Mouse (Mus musculus): Measurements from ENCODE around the gene Tgtp2. TPM values are rescaled to one million over a fixed set of nuclear protein-coding genes. Genes with fewer than 3 reads are reported as not detected.
"Not testable (repeated sequence)": the region's sequence is repeated elsewhere in the genome, so short reads cannot be mapped to it uniquely, and the experiment has no call there.

The Tgtp2 gene
- polyA plus RNA-seq (2014; fragmentation: Nextera tagmentation; extraction: Ambion mirVana): not detected in 2 replicates

DNA sequence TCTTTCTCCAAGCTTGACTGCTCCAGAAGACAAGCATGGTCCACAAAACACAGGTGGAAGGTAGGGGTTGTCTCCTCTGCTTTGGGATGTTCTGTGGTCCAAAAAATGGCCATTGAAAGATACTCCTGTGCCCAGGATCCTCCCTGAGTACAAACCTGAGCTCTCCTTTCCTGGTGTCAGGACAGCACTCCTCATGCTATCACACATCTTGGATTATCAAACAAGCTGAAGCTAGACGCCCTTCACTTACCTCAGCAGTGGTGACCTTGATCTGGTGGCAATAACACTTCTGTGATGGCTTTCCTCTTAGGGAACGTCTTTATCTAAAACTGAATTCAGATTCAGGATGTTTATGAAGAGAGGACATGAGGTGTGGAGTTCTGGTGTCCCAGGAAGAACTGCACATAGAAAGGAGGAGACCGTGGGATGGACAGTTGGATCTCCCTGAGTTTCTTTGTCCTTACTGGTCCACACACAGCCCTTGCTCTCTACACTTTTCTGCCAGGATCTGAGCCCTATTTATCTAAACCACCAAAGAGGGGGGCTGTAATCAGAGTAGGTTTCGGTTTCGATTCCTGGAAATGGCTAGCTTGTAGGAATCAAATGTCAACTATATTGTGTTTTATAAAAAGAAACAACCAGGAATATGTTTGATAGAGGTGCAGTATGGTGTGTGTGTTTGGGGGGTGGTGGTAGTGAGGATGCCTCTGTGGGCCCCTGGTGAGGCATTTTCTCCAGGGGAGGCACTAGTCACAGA lies at the start of gene Tgtp2:
Gene Tgtp2, minus strand, starts transcription at position 494 of the 757 bp plus-strand sequence.
- not testable (repeated sequence) for H3K9me3 ChIP-seq (replicated peaks; ENCODE audit: control insufficient read depth, low read length); H3K4me3 ChIP-seq (ENCODE audit: low read depth, low read length); H3K4me2 ChIP-seq (ENCODE audit: low read depth, low read length); H3K9ac ChIP-seq (replicated peaks; ENCODE audit: low read length); H3K4me1 ChIP-seq (ENCODE audit: control insufficient read depth, insufficient read depth, low read length); H3K27me3 ChIP-seq (ENCODE audit: control insufficient read depth, insufficient read depth, low read length); ATAC-seq (replicated peaks; ENCODE audit: insufficient number of reproducible peaks, low FRiP score, low TSS enrichment, low read depth); DNase-seq (ENCODE audit: low spot score); H3K36me3 ChIP-seq (replicated peaks; ENCODE audit: control insufficient read depth, insufficient read depth, low read depth, low read length); H3K27ac ChIP-seq (replicated peaks; ENCODE audit: low read depth, low read length)
- 82% methylated on average over 5 of the region's 5 CpGs for WGBS

DNA sequence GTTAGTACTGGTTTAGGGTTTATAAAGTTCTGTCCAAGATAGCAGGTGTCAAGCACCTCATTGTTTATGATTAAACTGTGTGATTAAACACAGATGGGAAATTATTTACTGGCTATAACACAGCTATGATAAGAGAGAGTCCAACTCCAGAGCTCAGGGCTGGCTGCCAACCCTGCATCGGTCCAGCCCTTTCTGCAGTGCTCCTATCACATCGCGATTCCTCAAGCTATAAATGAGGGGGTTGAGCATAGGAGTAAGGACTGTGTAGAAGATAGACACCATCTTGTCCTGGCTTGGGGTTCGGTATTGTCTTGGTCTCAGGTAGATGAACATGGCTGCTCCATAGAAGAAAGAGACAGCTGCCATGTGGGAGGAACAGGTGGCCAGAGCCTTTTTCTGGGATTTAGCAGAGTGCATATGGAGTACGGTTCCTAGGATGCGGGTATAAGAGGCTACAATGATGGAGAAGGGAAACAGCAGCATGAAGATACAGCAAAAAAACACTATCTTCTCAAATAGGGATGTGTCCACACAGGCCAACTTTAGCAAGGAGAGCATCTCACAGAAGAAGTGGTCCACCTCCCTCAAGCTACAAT lies 48.7 kb upstream of the Tgtp2 start:
- ATAC-seq (replicated peaks; ENCODE audit: insufficient number of reproducible peaks, low FRiP score, low TSS enrichment, low read depth) (no peak), DNase-seq (ENCODE audit: low spot score) (no peak)
- no peaks in the 10 kb centered on the region for H3K27me3 ChIP-seq (ENCODE audit: control insufficient read depth, insufficient read depth, low read length)
- no peaks in the 10 kb centered on the region for H3K9me3 ChIP-seq (replicated peaks; ENCODE audit: control insufficient read depth, low read length)
- H3K4me3 ChIP-seq (ENCODE audit: low read depth, low read length): no peak overlapping the region
- no peak overlapping the region for H3K27ac ChIP-seq (replicated peaks; ENCODE audit: low read depth, low read length)
- no peak overlapping the region for H3K9ac ChIP-seq (replicated peaks; ENCODE audit: low read length)
- H3K4me2 ChIP-seq (ENCODE audit: low read depth, low read length): no peak overlapping the region
- H3K36me3 ChIP-seq (replicated peaks; ENCODE audit: control insufficient read depth, insufficient read depth, low read depth, low read length): no peaks in the 10 kb centered on the region
- 91% methylated on average over 6 of the region's 6 CpGs for WGBS
- no peaks in the 10 kb centered on the region for H3K4me1 ChIP-seq (ENCODE audit: control insufficient read depth, insufficient read depth, low read length)

DNA sequence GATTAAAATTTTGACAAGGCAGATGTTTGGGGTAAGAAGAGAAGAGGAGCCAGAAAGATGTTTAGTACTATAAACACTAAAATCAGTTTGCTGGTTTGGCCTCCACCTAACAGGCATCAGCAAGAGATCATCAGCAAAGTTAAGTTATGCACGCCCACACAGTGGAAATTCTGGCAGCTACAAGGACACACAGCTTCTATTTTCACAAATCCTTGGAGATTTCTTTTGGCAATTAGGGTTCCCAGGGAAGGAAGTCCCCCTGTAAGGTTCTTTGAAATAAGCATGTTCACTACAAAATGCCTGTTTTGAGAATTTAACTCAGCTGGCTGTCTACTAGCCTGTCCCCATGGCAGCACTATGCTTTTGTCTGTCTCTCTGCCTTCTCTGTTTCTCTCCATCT lies 47.0 kb upstream of the Tgtp2 start:
- no peaks in the 10 kb centered on the region for H3K9me3 ChIP-seq (replicated peaks; ENCODE audit: control insufficient read depth, low read length)
- H3K4me3 ChIP-seq (ENCODE audit: low read depth, low read length): no peak overlapping the region
- no peak overlapping the region for H3K4me2 ChIP-seq (ENCODE audit: low read depth, low read length)
- no peaks in the 10 kb centered on the region for H3K4me1 ChIP-seq (ENCODE audit: control insufficient read depth, insufficient read depth, low read length)
- no peak overlapping the region for H3K27ac ChIP-seq (replicated peaks; ENCODE audit: low read depth, low read length)
- no peak for DNase-seq (ENCODE audit: low spot score)
- H3K27me3 ChIP-seq (ENCODE audit: control insufficient read depth, insufficient read depth, low read length): no peaks in the 10 kb centered on the region
- WGBS: 67% methylated on average over 1 of the region's 1 CpGs
- no peak for ATAC-seq (replicated peaks; ENCODE audit: insufficient number of reproducible peaks, low FRiP score, low TSS enrichment, low read depth)
- no peaks in the 10 kb centered on the region for H3K36me3 ChIP-seq (replicated peaks; ENCODE audit: control insufficient read depth, insufficient read depth, low read depth, low read length)
- no peak overlapping the region for H3K9ac ChIP-seq (replicated peaks; ENCODE audit: low read length)

DNA sequence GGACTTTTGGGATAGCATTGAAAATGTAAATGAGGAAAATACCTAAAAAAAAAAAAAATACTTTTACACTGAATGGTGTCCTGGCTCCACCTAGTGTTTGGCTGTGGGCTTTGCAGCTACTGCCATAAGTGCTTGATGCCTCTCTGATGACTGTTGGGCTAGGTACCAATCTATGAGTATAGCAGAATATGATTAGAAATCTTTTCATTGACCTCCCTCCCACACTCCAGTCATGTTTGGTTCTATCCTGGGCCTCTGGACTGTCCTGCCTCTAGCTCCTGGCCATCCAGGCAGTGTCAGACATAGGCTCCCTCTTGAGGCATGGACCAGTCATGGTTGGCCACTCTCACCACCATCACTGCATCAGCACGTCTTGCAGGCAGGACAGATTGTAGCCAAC lies 44.8 kb upstream of the Tgtp2 start:
- no peaks in the 10 kb centered on the region for H3K36me3 ChIP-seq (replicated peaks; ENCODE audit: control insufficient read depth, insufficient read depth, low read depth, low read length)
- H3K9me3 ChIP-seq (replicated peaks; ENCODE audit: control insufficient read depth, low read length): no peaks in the 10 kb centered on the region
- ATAC-seq (replicated peaks; ENCODE audit: insufficient number of reproducible peaks, low FRiP score, low TSS enrichment, low read depth) (no peak), DNase-seq (ENCODE audit: low spot score) (peak; percentile 59)
- no peaks in the 10 kb centered on the region for H3K4me1 ChIP-seq (ENCODE audit: control insufficient read depth, insufficient read depth, low read length)
- H3K9ac ChIP-seq (replicated peaks; ENCODE audit: low read length): no peak overlapping the region
- H3K27ac ChIP-seq (replicated peaks; ENCODE audit: low read depth, low read length): no peak overlapping the region
- no peak overlapping the region for H3K4me2 ChIP-seq (ENCODE audit: low read depth, low read length)
- no peak overlapping the region for H3K4me3 ChIP-seq (ENCODE audit: low read depth, low read length)
- no peaks in the 10 kb centered on the region for H3K27me3 ChIP-seq (ENCODE audit: control insufficient read depth, insufficient read depth, low read length)
- WGBS: 30% methylated on average over 1 of the region's 1 CpGs

DNA sequence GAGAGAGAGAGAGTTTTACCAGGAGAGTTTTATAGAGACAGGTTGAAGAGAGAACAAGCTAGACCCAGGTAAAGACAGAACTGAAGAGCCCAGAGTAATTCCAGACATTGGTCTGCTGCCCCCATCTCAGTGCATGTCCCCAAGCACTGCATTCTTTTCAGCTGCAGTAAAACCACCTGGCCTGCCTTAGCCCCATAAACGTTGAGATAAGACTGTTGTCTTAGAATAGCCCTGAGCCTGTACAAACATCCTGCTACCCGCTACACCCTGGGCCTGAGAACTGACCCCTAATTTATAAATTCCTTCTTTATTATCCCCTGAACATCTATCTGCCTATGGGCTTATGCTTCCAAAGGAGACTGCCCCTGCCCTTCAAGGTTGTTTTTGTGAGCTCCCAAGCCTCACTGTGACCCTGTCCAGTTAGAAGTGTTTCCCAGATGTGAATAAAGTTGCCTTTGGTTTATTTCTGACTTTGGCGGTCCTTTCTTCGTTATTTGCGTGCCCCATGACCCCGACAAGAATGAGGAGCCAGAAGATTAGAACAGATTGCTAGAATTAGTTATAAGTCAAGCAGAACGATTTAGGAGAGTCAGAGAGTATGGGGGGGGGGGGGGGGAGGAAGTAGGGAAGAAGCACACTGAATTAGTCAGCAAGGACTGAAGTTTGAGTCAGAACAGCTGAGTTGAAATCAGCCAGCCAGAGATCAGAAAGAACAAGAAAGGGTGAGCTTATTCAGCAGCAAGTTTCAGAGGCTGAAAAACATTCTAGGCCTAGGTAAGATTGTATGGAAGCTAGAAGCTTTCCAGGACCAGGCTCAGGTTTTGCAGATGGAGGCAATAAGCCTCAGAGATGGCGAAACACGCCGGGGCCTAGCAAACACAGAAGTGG lies 43.9 kb upstream of the Tgtp2 start:
- Histone ChIP-seq H3K9me3 (replicated peaks; ENCODE audit: control insufficient read depth, low read length) (no peaks in the 10 kb centered on the region), H3K9ac (replicated peaks; ENCODE audit: low read length) (no peak overlapping the region), H3K4me2 (ENCODE audit: low read depth, low read length) (no peak overlapping the region), H3K4me3 (ENCODE audit: low read depth, low read length) (no peak overlapping the region), H3K27ac (replicated peaks; ENCODE audit: low read depth, low read length) (no peak overlapping the region), H3K4me1 (ENCODE audit: control insufficient read depth, insufficient read depth, low read length) (no peaks in the 10 kb centered on the region), H3K27me3 (ENCODE audit: control insufficient read depth, insufficient read depth, low read length) (no peaks in the 10 kb centered on the region), H3K36me3 (replicated peaks; ENCODE audit: control insufficient read depth, insufficient read depth, low read depth, low read length) (no peaks in the 10 kb centered on the region)
- no peak for DNase-seq (ENCODE audit: low spot score)
- 47% methylated on average over 10 of the region's 10 CpGs for WGBS
- ATAC-seq (replicated peaks; ENCODE audit: insufficient number of reproducible peaks, low FRiP score, low TSS enrichment, low read depth): no peak

DNA sequence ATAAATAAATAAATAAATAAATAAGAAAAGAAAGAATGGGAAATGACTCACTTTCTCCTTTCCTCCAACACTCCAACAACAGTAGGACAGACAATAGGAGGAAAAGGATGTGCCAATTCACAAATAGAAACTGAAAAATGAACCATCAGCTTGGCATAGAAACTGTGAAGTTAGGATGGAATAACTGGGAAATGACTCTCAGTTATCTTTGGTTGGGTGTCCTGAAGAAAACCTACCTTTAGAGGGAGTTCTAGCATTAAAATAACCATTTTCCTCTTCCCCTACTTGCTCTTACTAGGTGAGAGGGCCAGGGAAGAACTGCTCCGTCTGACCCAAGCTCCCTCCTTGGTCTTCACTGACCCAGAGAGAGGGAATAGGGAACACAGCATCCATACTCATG lies 41.7 kb upstream of the Tgtp2 start:
- DNase-seq (ENCODE audit: low spot score) (no peak), ATAC-seq (replicated peaks; ENCODE audit: insufficient number of reproducible peaks, low FRiP score, low TSS enrichment, low read depth) (no peak)
- Histone ChIP-seq H3K4me3 (ENCODE audit: low read depth, low read length) (no peak overlapping the region), H3K4me2 (ENCODE audit: low read depth, low read length) (no peak overlapping the region), H3K4me1 (ENCODE audit: control insufficient read depth, insufficient read depth, low read length) (0 out of 2 replicates have a peak, but pooled peaks cover 2% of the 10 kb centered on the region), H3K9ac (replicated peaks; ENCODE audit: low read length) (no peak overlapping the region), H3K27ac (replicated peaks; ENCODE audit: low read depth, low read length) (no peak overlapping the region), H3K36me3 (replicated peaks; ENCODE audit: control insufficient read depth, insufficient read depth, low read depth, low read length) (no peaks in the 10 kb centered on the region), H3K9me3 (replicated peaks; ENCODE audit: control insufficient read depth, low read length) (no peaks in the 10 kb centered on the region), H3K27me3 (ENCODE audit: control insufficient read depth, insufficient read depth, low read length) (no peaks in the 10 kb centered on the region)
- WGBS: 64% methylated on average over 1 of the region's 1 CpGs

DNA sequence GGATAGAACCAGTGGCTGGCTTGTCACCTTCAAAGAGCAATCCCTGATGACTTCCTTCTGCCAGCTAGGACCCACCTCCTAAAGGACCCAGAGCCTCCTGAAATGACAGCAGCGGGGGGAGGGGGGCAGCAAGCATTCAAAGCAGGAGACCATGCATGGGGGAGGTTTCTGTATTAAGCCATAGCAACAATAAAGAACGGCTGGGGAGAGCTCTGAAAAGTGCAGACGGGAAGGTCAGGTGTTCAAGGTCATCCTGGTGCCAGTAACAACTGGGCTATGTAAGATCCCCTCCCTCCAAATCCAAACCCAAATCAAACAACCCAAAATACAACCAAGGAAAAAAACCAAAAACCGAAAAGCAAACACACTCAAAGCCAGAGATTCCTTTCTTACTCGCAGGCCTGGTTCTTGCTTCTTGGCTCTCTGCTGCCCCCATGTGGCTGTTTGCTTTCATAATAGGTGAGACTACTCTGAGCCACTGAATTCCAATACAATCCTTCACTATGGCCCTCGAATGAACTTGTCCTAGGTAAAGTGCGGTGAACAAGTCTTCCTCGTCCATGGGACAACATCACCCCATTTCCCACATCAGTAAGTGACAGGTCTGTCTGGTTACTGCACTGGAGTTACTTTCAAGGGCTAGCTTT lies 39.2 kb upstream of the Tgtp2 start:
- H3K9me3 ChIP-seq (replicated peaks; ENCODE audit: control insufficient read depth, low read length): no peaks in the 10 kb centered on the region
- H3K4me1 ChIP-seq (ENCODE audit: control insufficient read depth, insufficient read depth, low read length): 0 out of 2 replicates have a peak, but pooled peaks cover 2% of the 10 kb centered on the region
- 23% methylated on average over 8 of the region's 8 CpGs for WGBS
- H3K27me3 ChIP-seq (ENCODE audit: control insufficient read depth, insufficient read depth, low read length): no peaks in the 10 kb centered on the region
- DNase-seq (ENCODE audit: low spot score) (peak; percentile 91), ATAC-seq (replicated peaks; ENCODE audit: insufficient number of reproducible peaks, low FRiP score, low TSS enrichment, low read depth) (no peak; the same call in 1 of the 2 replicates)
- no peak overlapping the region for H3K9ac ChIP-seq (replicated peaks; ENCODE audit: low read length)
- no peak overlapping the region for H3K27ac ChIP-seq (replicated peaks; ENCODE audit: low read depth, low read length)
- H3K4me2 ChIP-seq (ENCODE audit: low read depth, low read length): no peak overlapping the region
- no peaks in the 10 kb centered on the region for H3K36me3 ChIP-seq (replicated peaks; ENCODE audit: control insufficient read depth, insufficient read depth, low read depth, low read length)
- no peak overlapping the region for H3K4me3 ChIP-seq (ENCODE audit: low read depth, low read length)
